Mouse (Mus musculus): ENCODE results near the gene Dap. TPM values are rescaled to one million over a fixed set of nuclear protein-coding genes. Genes with fewer than 3 reads are reported as not detected.

The Dap gene
- polyA plus RNA-seq, 2 experiments, result 90.1 to 116 TPM

DNA sequence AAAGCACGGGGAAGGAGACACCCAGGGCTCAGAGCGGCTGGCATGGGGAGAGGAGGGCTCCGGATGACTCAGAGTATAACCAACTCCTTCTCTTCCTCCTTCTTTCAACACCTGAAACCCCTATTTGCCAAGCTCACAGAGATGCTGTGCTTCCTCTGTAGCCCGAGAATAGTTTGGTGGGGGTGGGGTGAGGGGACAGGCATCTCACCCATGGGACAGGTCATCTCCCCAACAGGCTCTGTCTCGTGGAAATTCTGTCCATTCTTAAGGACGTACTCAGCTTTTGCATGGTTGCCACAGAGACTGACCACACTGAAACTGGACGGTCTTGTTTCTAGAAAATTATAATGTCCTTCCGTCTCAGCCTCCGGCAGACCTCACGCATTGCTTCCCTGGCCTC is 37.0 kb downstream of the Dap start:
- DNase-seq (ENCODE audit: low spot score) (no peak), ATAC-seq (ENCODE audit: low FRiP score, low read depth) (no peak)
- Histone ChIP-seq H3K9me3 (ENCODE audit: control insufficient read depth, low read length) (no peaks in the 10 kb centered on the region), H3K36me3 (ENCODE audit: control insufficient read depth, insufficient read depth, low read length) (no peaks in the 10 kb centered on the region), H3K27me3 (ENCODE audit: control insufficient read depth, insufficient read depth, low read length) (no peaks in the 10 kb centered on the region), H3K4me1 (ENCODE audit: control insufficient read depth, insufficient read depth, low read length) (peaks cover 6% of the 10 kb centered on the region; the same call in 1 of the 2 replicates), H3K4me2 (replicated peaks; ENCODE audit: low read depth, low read length, severe bottlenecking) (no peak overlapping the region), H3K27ac (replicated peaks; ENCODE audit: low read depth, low read length) (no peak overlapping the region), H3K4me3 (replicated peaks; ENCODE audit: low read length) (no peak overlapping the region), H3K9ac (ENCODE audit: low read depth, low read length, severe bottlenecking) (no peak overlapping the region)
- no peak for TF ChIP-seq POLR2A (IDR thresholded peaks at IDR 0.05; ENCODE audit: borderline replicate concordance, extremely low read depth, insufficient read depth, insufficient read length)
- WGBS, result 87% methylated on average over 10 of the region's 10 CpGs

DNA sequence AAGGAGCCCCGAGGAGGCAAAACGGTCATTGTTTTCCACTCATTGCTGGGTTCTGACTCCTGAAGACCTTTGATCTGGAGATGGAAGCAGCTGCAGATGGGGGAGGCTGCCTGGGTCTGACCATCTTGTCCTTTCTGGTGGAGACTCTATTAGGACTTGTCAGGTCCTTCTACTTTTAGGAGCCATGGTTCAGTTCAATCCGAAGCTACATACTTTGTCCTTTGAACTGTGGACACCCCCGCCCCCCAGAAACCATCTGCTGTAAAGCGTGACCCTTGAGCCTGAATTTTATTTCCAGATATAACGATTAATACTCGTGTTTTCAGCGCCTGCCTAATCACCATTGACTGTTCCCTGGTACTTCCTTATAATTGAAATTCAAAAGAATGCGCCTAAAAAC is 38.2 kb downstream of the Dap start:
- peaks cover 6% of the 10 kb centered on the region; the same call in 1 of the 2 replicates for H3K4me1 ChIP-seq (ENCODE audit: control insufficient read depth, insufficient read depth, low read length)
- no peak for DNase-seq (ENCODE audit: low spot score)
- no peak for TF ChIP-seq POLR2A (IDR thresholded peaks at IDR 0.05; ENCODE audit: borderline replicate concordance, extremely low read depth, insufficient read depth, insufficient read length)

DNA sequence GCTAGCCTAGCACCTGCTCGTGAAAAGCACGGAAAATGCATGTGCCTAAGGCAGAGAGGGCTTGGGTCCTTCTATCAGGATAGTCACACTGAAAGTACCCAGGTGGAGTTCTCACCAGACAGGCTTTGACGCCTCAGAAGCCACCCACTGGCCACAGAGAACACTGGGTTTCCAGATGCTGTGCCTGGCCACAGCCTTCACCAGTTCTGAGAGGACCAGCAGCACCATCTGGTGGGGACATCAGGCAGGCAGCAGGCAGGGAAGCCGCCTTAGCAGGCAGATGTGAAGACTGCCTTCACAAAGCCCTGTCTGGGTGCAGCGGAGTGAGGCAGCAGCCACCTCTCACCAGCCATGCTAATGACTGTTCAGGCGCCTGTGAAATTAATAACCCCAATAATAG is 40.7 kb downstream of the Dap start:
- Histone ChIP-seq H3K9me3 (ENCODE audit: control insufficient read depth, low read length) (no peaks in the 10 kb centered on the region), H3K9ac (ENCODE audit: low read depth, low read length, severe bottlenecking) (no peak overlapping the region), H3K4me2 (replicated peaks; ENCODE audit: low read depth, low read length, severe bottlenecking) (no peak overlapping the region), H3K4me3 (replicated peaks; ENCODE audit: low read length) (no peak overlapping the region), H3K4me1 (ENCODE audit: control insufficient read depth, insufficient read depth, low read length) (no peaks in the 10 kb centered on the region), H3K27ac (replicated peaks; ENCODE audit: low read depth, low read length) (no peak overlapping the region), H3K36me3 (ENCODE audit: control insufficient read depth, insufficient read depth, low read length) (no peaks in the 10 kb centered on the region; the same call in 1 of the 2 replicates), H3K27me3 (ENCODE audit: control insufficient read depth, insufficient read depth, low read length) (no peaks in the 10 kb centered on the region)
- no peak for TF ChIP-seq POLR2A (IDR thresholded peaks at IDR 0.05; ENCODE audit: borderline replicate concordance, extremely low read depth, insufficient read depth, insufficient read length)
- ATAC-seq (ENCODE audit: low FRiP score, low read depth) (peak; percentile 80), DNase-seq (ENCODE audit: low spot score) (peak; percentile 76)
- WGBS, result 27% methylated on average over 6 of the region's 6 CpGs

More for the DNA sequence above, 38.2 kb downstream of the Dap start:
- no peaks in the 10 kb centered on the region for H3K36me3 ChIP-seq (ENCODE audit: control insufficient read depth, insufficient read depth, low read length)
- no peak overlapping the region for H3K9ac ChIP-seq (ENCODE audit: low read depth, low read length, severe bottlenecking)
- WGBS, result 68% methylated on average over 9 of the region's 9 CpGs
- H3K27me3 ChIP-seq (ENCODE audit: control insufficient read depth, insufficient read depth, low read length), result no peaks in the 10 kb centered on the region
- H3K4me2 ChIP-seq (replicated peaks; ENCODE audit: low read depth, low read length, severe bottlenecking), result no peak overlapping the region
- no peak overlapping the region for H3K27ac ChIP-seq (replicated peaks; ENCODE audit: low read depth, low read length)
- ATAC-seq (ENCODE audit: low FRiP score, low read depth), result no peak
- H3K9me3 ChIP-seq (ENCODE audit: control insufficient read depth, low read length), result no peaks in the 10 kb centered on the region
- no peak overlapping the region for H3K4me3 ChIP-seq (replicated peaks; ENCODE audit: low read length)

DNA sequence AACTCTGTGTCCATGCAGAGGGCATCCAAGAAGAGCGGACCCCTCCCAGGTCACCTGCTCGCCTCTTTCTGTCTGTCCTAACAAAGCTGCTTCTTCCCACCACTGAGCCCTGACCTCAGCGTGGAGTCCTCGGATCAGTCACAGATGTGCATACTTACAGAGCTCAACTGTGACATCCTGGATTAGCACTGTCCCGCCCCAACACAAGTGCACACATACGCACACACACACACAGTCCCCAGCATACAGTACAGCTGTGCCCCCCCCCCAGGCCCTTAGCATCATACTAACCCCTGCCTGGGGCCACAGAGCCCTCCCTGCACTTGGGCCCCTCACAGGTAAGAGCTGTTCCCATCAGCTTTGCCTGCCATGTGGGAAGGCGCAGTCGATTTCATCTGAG is 41.3 kb downstream of the Dap start:
- DNase-seq (ENCODE audit: low spot score), result no peak
- no peaks in the 10 kb centered on the region; the same call in 1 of the 2 replicates for H3K36me3 ChIP-seq (ENCODE audit: control insufficient read depth, insufficient read depth, low read length)
- no peak overlapping the region for H3K4me2 ChIP-seq (replicated peaks; ENCODE audit: low read depth, low read length, severe bottlenecking)
- H3K4me1 ChIP-seq (ENCODE audit: control insufficient read depth, insufficient read depth, low read length), result no peaks in the 10 kb centered on the region
- H3K9ac ChIP-seq (ENCODE audit: low read depth, low read length, severe bottlenecking), result no peak overlapping the region
- H3K27ac ChIP-seq (replicated peaks; ENCODE audit: low read depth, low read length), result no peak overlapping the region
- H3K27me3 ChIP-seq (ENCODE audit: control insufficient read depth, insufficient read depth, low read length), result no peaks in the 10 kb centered on the region
- 94% methylated on average over 8 of the region's 8 CpGs for WGBS
- no peaks in the 10 kb centered on the region for H3K9me3 ChIP-seq (ENCODE audit: control insufficient read depth, low read length)
- H3K4me3 ChIP-seq (replicated peaks; ENCODE audit: low read length), result no peak overlapping the region
- no peak for ATAC-seq (ENCODE audit: low FRiP score, low read depth)
- no peak for TF ChIP-seq POLR2A (IDR thresholded peaks at IDR 0.05; ENCODE audit: borderline replicate concordance, extremely low read depth, insufficient read depth, insufficient read length)

DNA sequence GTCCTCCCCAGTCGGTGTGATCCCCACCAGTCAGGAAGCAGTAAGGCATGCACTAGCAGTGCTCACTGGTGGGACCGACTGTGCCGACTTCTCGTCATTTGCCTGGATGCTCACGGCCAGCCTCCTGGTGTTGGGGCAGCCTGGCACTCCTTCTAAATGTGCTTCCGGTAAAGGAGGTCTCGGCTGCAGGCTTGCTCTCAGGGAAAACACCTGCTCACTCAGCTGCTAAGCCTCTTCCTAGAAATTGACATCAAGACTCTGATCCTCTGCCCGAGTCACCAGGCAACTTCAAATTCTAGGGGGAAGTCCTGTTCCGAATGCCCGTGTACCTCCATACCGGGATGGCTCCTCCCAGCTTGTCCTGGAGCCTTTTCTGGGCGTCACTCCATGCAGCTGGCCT is 41.7 kb downstream of the Dap start:
- no peaks in the 10 kb centered on the region for H3K4me1 ChIP-seq (ENCODE audit: control insufficient read depth, insufficient read depth, low read length)
- H3K27me3 ChIP-seq (ENCODE audit: control insufficient read depth, insufficient read depth, low read length), result no peaks in the 10 kb centered on the region
- 84% methylated on average over 12 of the region's 12 CpGs for WGBS
- ATAC-seq (ENCODE audit: low FRiP score, low read depth) (no peak), DNase-seq (ENCODE audit: low spot score) (no peak)
- no peaks in the 10 kb centered on the region for H3K9me3 ChIP-seq (ENCODE audit: control insufficient read depth, low read length)
- no peak overlapping the region for H3K4me2 ChIP-seq (replicated peaks; ENCODE audit: low read depth, low read length, severe bottlenecking)
- H3K27ac ChIP-seq (replicated peaks; ENCODE audit: low read depth, low read length), result no peak overlapping the region
- H3K36me3 ChIP-seq (ENCODE audit: control insufficient read depth, insufficient read depth, low read length), result no peaks in the 10 kb centered on the region; the same call in 1 of the 2 replicates
- no peak overlapping the region for H3K4me3 ChIP-seq (replicated peaks; ENCODE audit: low read length)
- no peak for TF ChIP-seq POLR2A (IDR thresholded peaks at IDR 0.05; ENCODE audit: borderline replicate concordance, extremely low read depth, insufficient read depth, insufficient read length)
- no peak overlapping the region for H3K9ac ChIP-seq (ENCODE audit: low read depth, low read length, severe bottlenecking)

DNA sequence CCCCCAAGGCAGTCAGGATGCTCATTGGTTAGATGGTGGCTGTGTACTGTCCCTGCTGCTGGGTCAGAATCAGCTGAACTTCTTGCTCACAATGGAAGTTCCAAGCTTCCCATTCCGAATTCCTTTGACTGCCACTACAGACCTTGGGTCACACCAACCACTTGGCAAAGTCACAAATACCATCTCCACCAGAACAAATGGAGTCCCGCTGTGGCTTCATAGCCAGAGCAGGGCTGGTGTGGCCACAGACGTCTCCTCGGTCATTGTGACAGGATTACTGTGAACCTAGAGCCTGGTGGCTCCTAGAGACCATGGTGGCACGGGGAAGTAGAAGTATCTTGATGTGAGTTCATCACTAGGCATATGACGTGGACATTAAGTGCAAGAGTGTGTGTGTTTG is 44.0 kb downstream of the Dap start:
- no peak overlapping the region for H3K4me3 ChIP-seq (replicated peaks; ENCODE audit: low read length)
- 86% methylated on average over 6 of the region's 6 CpGs for WGBS

More for the DNA sequence above, 44.0 kb downstream of the Dap start:
- H3K4me2 ChIP-seq (replicated peaks; ENCODE audit: low read depth, low read length, severe bottlenecking), result no peak overlapping the region
- no peak overlapping the region for H3K9ac ChIP-seq (ENCODE audit: low read depth, low read length, severe bottlenecking)
- ATAC-seq (ENCODE audit: low FRiP score, low read depth), result no peak
- no peaks in the 10 kb centered on the region for H3K4me1 ChIP-seq (ENCODE audit: control insufficient read depth, insufficient read depth, low read length)
- no peak for TF ChIP-seq POLR2A (IDR thresholded peaks at IDR 0.05; ENCODE audit: borderline replicate concordance, extremely low read depth, insufficient read depth, insufficient read length)
- no peak for DNase-seq (ENCODE audit: low spot score)
- peaks cover 11% of the 10 kb centered on the region; the same call in 1 of the 2 replicates for H3K36me3 ChIP-seq (ENCODE audit: control insufficient read depth, insufficient read depth, low read length)
- no peaks in the 10 kb centered on the region for H3K27me3 ChIP-seq (ENCODE audit: control insufficient read depth, insufficient read depth, low read length)
- H3K27ac ChIP-seq (replicated peaks; ENCODE audit: low read depth, low read length), result no peak overlapping the region
- no peaks in the 10 kb centered on the region for H3K9me3 ChIP-seq (ENCODE audit: control insufficient read depth, low read length)
